Mouse (Mus musculus) erythroid progenitor cell, adult 5-6 weeks (primary cell): ENCODE measurements around the gene Vmn2r42. TPM values are rescaled to one million over a fixed set of nuclear protein-coding genes. Genes with fewer than 3 reads are reported as not detected.
"Not testable (repeated sequence)": the region's sequence is repeated elsewhere in the genome, so short reads cannot be mapped to it uniquely, and the experiment has no call there.

Experiments used
- ATAC-seq: replicated peaks from 2 replicates; pipeline ENCODE4 v1.8.0; 2016; ENCODE audit warnings: moderate number of reproducible peaks, mild to moderate bottlenecking, moderate TSS enrichment, inconsistent platforms; ENCODE audit not compliant: poor library complexity, low FRiP score, severe bottlenecking
- total RNA-seq, 2 experiments: library from RNA; stranded (forward) in 1 of 2; stranded (reverse) in 1 of 2; fragments of 150-400 nt in 1 of 2; fragments of 186-747, 209-891 nt in 1 of 2; gene quantifications; 2 replicates each; pipeline versions ENCODE4 v1.2.3 to v1.2.4; 2015 to 2017; ENCODE audit warnings: low replicate concordance in 2 of 2

The Vmn2r42 gene
- total RNA-seq (2015; ENCODE audit: low replicate concordance) (not detected in 2 replicates), total RNA-seq (2017; ENCODE audit: low replicate concordance) (not detected in 2 replicates)

- not testable (repeated sequence) for ATAC-seq
These were observed at the start of gene Vmn2r42 for GRCm38 (mm10) chr7:8200220-8200619. Vmn2r42 (minus strand) TSS chr7:8200320.

DNA sequence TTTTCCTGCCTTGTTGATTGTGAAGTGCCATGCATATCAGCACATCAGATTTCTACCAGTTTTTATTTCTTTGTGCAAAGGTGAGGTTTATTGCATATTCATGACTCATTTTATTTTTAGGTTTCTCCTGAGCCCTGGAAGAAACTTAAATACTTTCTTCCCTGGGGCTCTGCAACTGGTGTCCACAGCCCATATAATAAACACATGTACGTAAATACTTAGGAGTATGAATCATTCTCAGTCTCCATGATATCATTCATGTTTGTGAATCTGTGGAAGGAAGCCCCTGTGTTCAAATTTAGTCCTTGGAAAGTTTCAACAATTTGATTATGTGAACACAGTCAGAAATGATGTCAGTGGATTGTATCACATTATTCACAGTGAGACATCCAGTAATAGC lies 38.6 kb downstream of the Vmn2r42 start, which contains the start of gene Vmn2r41:
Gene Vmn2r41 (minus strand): TSS at position 101 of the 400 bp plus-strand sequence.
- not testable (repeated sequence) for ATAC-seq

Other genes with a start within 250 kb of the Vmn2r42 start
- not detected in 2 replicates for gene Vmn2r41, start 38.7 kb downstream of the Vmn2r42 start, total RNA-seq (2015; ENCODE audit: low replicate concordance)
- not detected in 2 replicates for gene Vmn2r41, start 38.7 kb downstream of the Vmn2r42 start, total RNA-seq (2017; ENCODE audit: low replicate concordance)
- not detected in 2 replicates for gene Vmn2r43, start 60.3 kb upstream of the Vmn2r42 start, total RNA-seq (2015; ENCODE audit: low replicate concordance)
- gene Vmn2r43, start 60.3 kb upstream of the Vmn2r42 start, total RNA-seq (2017; ENCODE audit: low replicate concordance), result not detected in 2 replicates
- not detected in 2 replicates for gene Vmn2r44, start 183.0 kb upstream of the Vmn2r42 start, total RNA-seq (2015; ENCODE audit: low replicate concordance)
- gene Vmn2r44, start 183.0 kb upstream of the Vmn2r42 start, total RNA-seq (2017; ENCODE audit: low replicate concordance), result not detected in 2 replicates